Mouse (Mus musculus) stomach, embryonic 16.5 days (tissue): ENCODE data around the gene Ctla4. TPM values are rescaled to one million over a fixed set of nuclear protein-coding genes. Genes with fewer than 3 reads are reported as not detected.
A peak's percentile ranks its signal among the peaks of the same experiment; 100 is the strongest.

ENCODE experiments used
- ATAC-seq: fragments of 200-750 bp; cut with Nextera tagmentation; 2 replicates; pipeline ENCODE4 v1.8.0; 2017; ENCODE audit warnings: moderate number of reproducible peaks, moderate TSS enrichment; ENCODE audit not compliant: insufficient read depth, low FRiP score
- H3K27ac ChIP-seq: fragments of 300-500 bp; sonication (generic); 2 replicates; pipeline ENCODE4 v1.5.1; 2014; ENCODE audit warnings: low read length
- H3K27me3 ChIP-seq: fragments of 300-500 bp; sonication (generic); 2 replicates; pipeline ENCODE4 v1.6.1; 2014; ENCODE audit warnings: low read length, control low read depth, mixed read lengths; ENCODE audit not compliant: control insufficient read depth, insufficient read depth
- H3K36me3 ChIP-seq: fragments of 300-500 bp; sonication (generic); 2 replicates; pipeline ENCODE4 v1.6.1; 2014; ENCODE audit warnings: low read length; ENCODE audit not compliant: control insufficient read depth, insufficient read depth
- H3K4me1 ChIP-seq: fragments of 300-500 bp; sonication (generic); 2 replicates; pipeline ENCODE4 v1.6.1; 2014; ENCODE audit warnings: low read length, control low read depth, mixed read lengths; ENCODE audit not compliant: control insufficient read depth, insufficient read depth
- H3K4me2 ChIP-seq: fragments of 300-500 bp; sonication (generic); 2 replicates; pipeline ENCODE4 v1.6.1; 2014; ENCODE audit warnings: low read depth, low read length, mixed read lengths
- H3K4me3 ChIP-seq: fragments of 300-500 bp; sonication (generic); replicated peaks from 2 replicates; pipeline ENCODE4 v1.5.1; 2014; ENCODE audit warnings: mild to moderate bottlenecking, low read length
- H3K9ac ChIP-seq: fragments of 300-500 bp; sonication (generic); 2 replicates; pipeline ENCODE4 v1.6.1; 2014; ENCODE audit warnings: low read length
- H3K9me3 ChIP-seq: fragments of 300-500 bp; sonication (generic); replicated peaks from 2 replicates; pipeline ENCODE4 v1.6.1; 2016; ENCODE audit warnings: low read length, control low read depth; ENCODE audit not compliant: control insufficient read depth
- WGBS: fragments of 180-500 bp; shearing (Covaris S2); extraction: QIAGEN DNeasy Blood & Tissue Kit; methylation state at CpG from one replicate; pipeline ENCODE4 v1.1.7; 2014; 5-methylcytosine and 5-hydroxymethylcytosine counted together
- polyA plus RNA-seq: library from polyadenylated mRNA; unstranded; fragments of >200 nt; fragmentation: Nextera tagmentation; extraction: Ambion mirVana; gene quantifications from 2 replicates; pipeline ENCODE4 v1.2.1, GENCODE M21; 2015

Ctla4 gene
- polyA plus RNA-seq, 1 experiment from 2014 or later, result not detected

GRCm38 (mm10) chr1:60862510-60862909 is 24.3 kb upstream of the Ctla4 start:
- Histone ChIP-seq H3K36me3 (no peaks in the 10 kb centered on the region), H3K27me3 (no peaks in the 10 kb centered on the region), H3K9me3 (no peaks in the 10 kb centered on the region), H3K4me1 (0 out of 2 replicates have a peak, but pooled peaks cover 3% of the 10 kb centered on the region), H3K9ac (0 out of 2 replicates have a peak overlapping the region, but pooled peaks have one; percentile 29), H3K27ac (peak overlapping the region; percentile 51), H3K4me2 (peak overlapping the region; percentile 22; the same call in 1 of the 2 replicates), H3K4me3 (no peak overlapping the region)
- no peak for ATAC-seq
- WGBS, result 48% methylated on average over 3 of the region's 3 CpGs

- no peak overlapping the region for H3K9ac ChIP-seq
- H3K27ac ChIP-seq, result peak overlapping the region; percentile 51
- 0 out of 2 replicates have a peak, but pooled peaks cover 3% of the 10 kb centered on the region for H3K4me1 ChIP-seq
- no peaks in the 10 kb centered on the region for H3K9me3 ChIP-seq
- no peak overlapping the region for H3K4me3 ChIP-seq
- ATAC-seq, result peak; percentile 56; the same call in 1 of the 2 replicates
- 39% methylated on average over 13 of the region's 13 CpGs for WGBS
- peak overlapping the region; percentile 22; the same call in 1 of the 2 replicates for H3K4me2 ChIP-seq
- H3K36me3 ChIP-seq, result no peaks in the 10 kb centered on the region
- no peaks in the 10 kb centered on the region for H3K27me3 ChIP-seq
Observed at GRCm38 (mm10) chr1:60862951-60863461, 23.8 kb upstream of the Ctla4 start.

- no peak for ATAC-seq
- Histone ChIP-seq H3K36me3 (no peaks in the 10 kb centered on the region), H3K4me2 (no peak overlapping the region), H3K9me3 (no peaks in the 10 kb centered on the region), H3K4me1 (0 out of 2 replicates have a peak, but pooled peaks cover 3% of the 10 kb centered on the region), H3K4me3 (no peak overlapping the region), H3K27ac (0 out of 2 replicates have a peak overlapping the region, but pooled peaks have one; percentile 10), H3K27me3 (no peaks in the 10 kb centered on the region), H3K9ac (no peak overlapping the region)
- 83% methylated on average over 3 of the region's 3 CpGs for WGBS
Observed at GRCm38 (mm10) chr1:60863701-60864100, 23.1 kb upstream of the Ctla4 start.

DNA sequence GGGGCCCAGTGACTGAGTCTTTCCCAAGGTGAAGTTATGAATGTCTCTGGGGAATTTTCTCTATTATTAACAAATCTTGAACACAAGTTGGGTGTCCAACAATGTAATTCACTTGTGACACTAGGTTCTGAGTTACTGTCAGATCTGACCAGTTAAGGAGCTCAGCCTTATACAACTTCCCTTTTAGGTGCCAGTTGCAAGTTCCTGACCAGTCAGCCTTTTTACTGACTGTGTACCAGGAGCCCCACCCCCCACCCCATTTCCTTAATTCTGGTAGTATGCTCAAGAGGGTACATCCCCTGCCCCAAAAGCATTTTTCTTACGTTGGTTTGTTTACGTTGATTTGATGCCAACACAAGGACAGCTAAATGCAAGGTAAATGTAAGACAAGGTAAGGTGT is 21.6 kb upstream of the Ctla4 start:
- Histone ChIP-seq H3K27me3 (no peaks in the 10 kb centered on the region), H3K9me3 (no peaks in the 10 kb centered on the region), H3K4me2 (no peak overlapping the region), H3K4me1 (0 out of 2 replicates have a peak, but pooled peaks cover 3% of the 10 kb centered on the region), H3K9ac (no peak overlapping the region), H3K27ac (no peak overlapping the region), H3K36me3 (no peaks in the 10 kb centered on the region), H3K4me3 (no peak overlapping the region)
- ATAC-seq, result no peak
- 59% methylated on average over 2 of the region's 2 CpGs for WGBS

DNA sequence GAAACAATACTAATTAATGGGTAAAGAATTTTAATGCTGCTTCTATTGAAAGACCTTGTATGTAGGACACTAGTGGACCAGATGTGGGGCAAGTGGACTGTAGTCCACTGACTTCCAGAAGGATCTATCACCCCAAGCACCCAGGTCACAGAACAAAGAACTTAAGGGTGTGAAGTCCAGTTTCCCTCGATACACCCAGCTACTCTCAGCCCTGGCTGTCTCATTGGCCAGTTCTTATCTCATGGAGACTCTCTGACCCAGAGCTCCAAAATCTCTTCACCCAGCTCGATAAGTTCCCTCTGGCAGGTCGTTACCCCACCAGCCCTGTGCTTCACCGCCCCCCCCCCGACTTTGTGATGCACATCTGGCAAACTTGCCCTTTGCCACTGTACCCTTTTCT is 20.8 kb upstream of the Ctla4 start:
- H3K4me1 ChIP-seq, result 0 out of 2 replicates have a peak, but pooled peaks cover 3% of the 10 kb centered on the region
- H3K9me3 ChIP-seq, result no peaks in the 10 kb centered on the region
- no peak overlapping the region for H3K27ac ChIP-seq
- ATAC-seq, result no peak
- no peak overlapping the region for H3K4me3 ChIP-seq
- H3K27me3 ChIP-seq, result no peaks in the 10 kb centered on the region
- no peak overlapping the region for H3K9ac ChIP-seq
- H3K36me3 ChIP-seq, result no peaks in the 10 kb centered on the region
- 67% methylated on average over 5 of the region's 5 CpGs for WGBS
- H3K4me2 ChIP-seq, result no peak overlapping the region

GRCm38 (mm10) chr1:60868333-60869277 is 18.2 kb upstream of the Ctla4 start:
- no peak for ATAC-seq
- Histone ChIP-seq H3K4me3 (no peak overlapping the region), H3K36me3 (no peaks in the 10 kb centered on the region), H3K9ac (no peak overlapping the region), H3K27me3 (no peaks in the 10 kb centered on the region), H3K4me1 (no peaks in the 10 kb centered on the region), H3K9me3 (no peaks in the 10 kb centered on the region), H3K4me2 (no peak overlapping the region), H3K27ac (no peak overlapping the region)
- WGBS, result 76% methylated on average over 17 of the region's 17 CpGs

DNA sequence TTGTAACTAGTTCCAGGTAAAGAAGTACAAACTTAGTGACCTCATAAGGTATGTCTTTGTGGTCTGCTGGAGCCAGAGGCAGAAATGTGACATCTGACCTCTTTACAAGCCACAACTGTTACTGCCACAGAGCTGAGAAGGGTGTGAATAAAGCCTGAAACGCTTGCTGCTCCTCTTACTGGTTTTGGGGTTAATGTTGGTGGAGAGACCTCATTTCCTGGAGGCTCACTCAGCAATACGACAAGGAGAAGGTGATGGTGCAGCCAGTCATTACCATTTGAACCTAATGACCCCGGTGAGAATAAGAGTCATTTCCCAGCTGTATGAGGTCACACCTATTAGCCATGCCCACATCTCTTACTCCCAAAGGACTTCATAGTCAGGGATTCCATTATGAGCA is 11.5 kb upstream of the Ctla4 start:
- no peak for ATAC-seq

DNA sequence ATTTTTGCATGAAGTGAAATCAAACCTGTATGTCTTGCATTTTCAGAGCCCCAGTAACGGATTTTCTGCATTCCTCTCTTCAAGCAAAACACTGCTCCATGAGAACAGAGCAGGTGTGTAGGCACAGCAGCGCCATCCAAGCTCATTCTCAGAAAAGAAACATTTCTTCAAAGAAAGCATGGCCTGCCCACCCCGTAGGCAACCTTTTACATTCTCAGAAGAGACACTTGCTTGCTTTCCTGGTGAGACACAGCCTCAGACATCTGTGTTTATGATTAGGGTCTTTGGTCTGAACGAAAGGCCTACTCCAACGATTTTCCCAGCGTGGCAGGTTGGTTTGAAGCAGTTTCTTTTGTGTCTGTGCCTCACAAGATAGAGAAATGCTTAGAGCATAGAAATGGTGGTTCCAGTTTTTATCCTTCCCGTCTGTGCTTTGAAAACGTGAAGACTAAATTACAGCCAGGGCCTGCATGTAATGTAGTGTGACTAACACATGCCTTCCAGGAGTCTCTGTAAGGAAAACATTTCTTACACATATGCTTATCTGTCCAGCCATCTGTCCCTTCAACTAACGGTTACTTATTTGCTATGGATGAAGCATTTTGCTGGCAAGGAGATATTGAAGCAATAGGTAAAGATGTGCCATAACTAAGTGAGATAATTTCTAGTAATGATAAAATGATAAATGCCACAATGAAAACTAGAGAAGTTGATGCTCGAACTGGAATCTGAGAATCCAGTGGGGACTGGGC is 6.5 kb upstream of the Ctla4 start:
- WGBS, result 67% methylated on average over 10 of the region's 10 CpGs
- H3K4me3 ChIP-seq, result no peak overlapping the region
- H3K9me3 ChIP-seq, result no peaks in the 10 kb centered on the region
- H3K9ac ChIP-seq, result no peak overlapping the region
- H3K36me3 ChIP-seq, result no peaks in the 10 kb centered on the region
- H3K4me1 ChIP-seq, result no peaks in the 10 kb centered on the region
- no peak for ATAC-seq
- H3K4me2 ChIP-seq, result no peak overlapping the region
- H3K27ac ChIP-seq, result no peak overlapping the region
- no peaks in the 10 kb centered on the region for H3K27me3 ChIP-seq

More for the DNA sequence above, 11.5 kb upstream of the Ctla4 start:
- 51% methylated on average over 3 of the region's 3 CpGs for WGBS
- Histone ChIP-seq H3K27me3 (no peaks in the 10 kb centered on the region), H3K9me3 (no peaks in the 10 kb centered on the region), H3K27ac (no peak overlapping the region), H3K36me3 (no peaks in the 10 kb centered on the region), H3K4me1 (no peaks in the 10 kb centered on the region), H3K4me2 (no peak overlapping the region), H3K4me3 (no peak overlapping the region), H3K9ac (no peak overlapping the region)
